Mouse (Mus musculus): Measurements from ENCODE around the gene Dnah12.

DNA sequence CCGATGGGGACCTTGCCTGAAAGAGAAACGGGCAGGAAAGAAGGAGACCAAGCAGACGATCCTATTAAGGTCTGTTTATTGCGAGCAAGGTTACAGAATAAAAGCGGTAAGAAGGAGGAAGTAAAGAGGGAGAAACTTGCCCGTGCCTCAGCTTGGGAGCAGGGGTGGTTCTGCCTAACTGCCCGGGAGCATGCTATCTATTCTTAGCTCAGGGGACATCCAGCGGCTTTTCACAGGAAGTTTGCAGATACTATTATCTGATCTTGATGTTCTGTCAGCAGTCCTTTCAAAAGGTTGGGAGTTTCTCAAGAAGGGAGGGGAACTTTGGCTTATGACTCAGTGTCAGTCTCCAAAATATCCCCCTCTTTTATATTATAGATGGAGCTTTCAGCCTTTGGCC, 65.5 kb downstream of the Dnah12 start:
- no peak for TF ChIP-seq EP300 (IDR thresholded peaks at IDR 0.05; ENCODE audit: insufficient read depth, low read depth, low read length)
- no peak for TF ChIP-seq POLR2A (IDR thresholded peaks at IDR 0.05; ENCODE audit: insufficient read depth, low read depth, low read length)
